Mouse (Mus musculus): ENCODE results near the gene Plch2.

- TF ChIP-seq CTCF (IDR thresholded peaks at IDR 0.05) (no peak), EP300 (IDR thresholded peaks at IDR 0.05) (no peak)
Observed at GRCm38 (mm10) chr4:155050116-155050515, 6.5 kb downstream of the Plch2 start.

Data from lung, postnatal 0 days (tissue).